ENCODE assay signal across 28 mouse cellular contexts in the genomic region with DNA sequence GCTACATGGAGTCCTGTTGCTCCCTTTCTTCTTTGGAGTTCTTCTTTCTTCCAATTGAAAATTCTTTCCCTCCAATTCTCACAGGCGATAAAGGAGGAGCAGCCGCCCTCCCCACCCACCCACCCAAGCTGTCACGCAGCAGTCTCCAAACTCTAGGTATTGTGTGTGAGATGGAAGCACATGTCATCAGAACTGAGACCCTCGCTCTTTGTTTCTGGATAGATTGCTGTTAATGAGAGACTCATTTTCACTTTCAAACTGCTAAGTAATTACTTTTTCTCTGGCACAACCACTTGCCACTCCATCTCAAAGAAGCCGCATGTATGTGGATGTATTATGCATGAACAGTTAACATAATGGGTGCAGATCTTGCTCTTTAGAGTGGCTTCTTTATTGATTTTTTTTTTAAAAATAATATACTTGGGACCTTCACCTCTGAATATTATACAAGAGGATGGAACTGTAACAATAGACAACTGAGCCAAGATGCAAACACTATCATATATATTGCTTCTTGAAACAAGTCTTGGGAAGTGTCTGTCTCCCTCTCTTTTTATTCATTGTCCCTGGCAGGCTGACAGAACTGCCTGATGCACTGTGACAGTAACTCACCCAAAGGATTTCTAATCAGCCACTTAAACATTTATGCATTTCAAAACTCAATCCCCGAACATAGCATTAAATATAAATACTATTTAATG. TPM values are rescaled to one million over a fixed set of nuclear protein-coding genes. Genes with fewer than 3 reads are reported as not detected.
A peak's percentile ranks its signal among the peaks of the same experiment; 100 is the strongest.
DNase-seq lines count a peak whose midpoint lies in the region; ATAC-seq and TF ChIP-seq lines count a peak whose summit lies in the region.
"Had no signal": no experiment of that assay in that cellular context is flagged by ENCODE, and none has a peak within 500 bp of the region (broad histone marks: within the 10 kb centered on the region; RNA-seq: fewer than 3 reads in every experiment).

No protein-coding gene starts in this region.

- WGBS in hindbrain, embryonic 16.5 days = 62% methylated on average over 6 of the region's 6 CpGs
- WGBS in hindbrain, embryonic 14.5 days = 68% methylated on average over 6 of the region's 6 CpGs
- WGBS in midbrain, embryonic 16.5 days = 62% methylated on average over 6 of the region's 6 CpGs
- WGBS in midbrain, embryonic 15.5 days = 64% methylated on average over 6 of the region's 6 CpGs
- WGBS in forebrain, postnatal 0 days = 17% methylated on average over 6 of the region's 6 CpGs

- no peaks in the 10 kb centered on the region for H3K4me1 ChIP-seq in hindbrain, embryonic 16.5 days (ENCODE audit: control insufficient read depth, insufficient read depth, low read depth, low read length)
- H3K4me1 ChIP-seq in hindbrain, embryonic 14.5 days (replicated peaks; ENCODE audit: control insufficient read depth, insufficient read depth, low read length) = peaks cover 10% of the 10 kb centered on the region; the same call in 1 of the 2 replicates
- peaks cover 7% of the 10 kb centered on the region; the same call in 1 of the 2 replicates for H3K4me1 ChIP-seq in midbrain, embryonic 16.5 days (ENCODE audit: control insufficient read depth, insufficient read depth, low read length)
- no peaks in the 10 kb centered on the region; the same call in 1 of the 2 replicates for H3K4me1 ChIP-seq in midbrain, embryonic 15.5 days
- H3K4me1 ChIP-seq in forebrain, postnatal 0 days (ENCODE audit: insufficient read depth) = peaks cover 30% of the 10 kb centered on the region
- H3K4me1 ChIP-seq: heart, embryonic 13.5 days; hindbrain, embryonic 15.5 days; intestine, embryonic 15.5 days; lung, embryonic 15.5 days had no signal

- DNase-seq in hindbrain, embryonic 14.5 days (ENCODE audit: low spot score) = no peak
- peak; percentile 76 for DNase-seq in forebrain, postnatal 0 days
- DNase-seq in cerebellum, adult 11 months = no peak
- no peak for DNase-seq in gastrocnemius, postnatal 10 days
- DNase-seq: adrenal gland, postnatal 14 days; cerebellum, adult 2 months; cerebellum, postnatal 14 days; gastrocnemius, adult 2 months; heart, adult 2 months; heart, postnatal 10 days; kidney, adult 8-10 months; kidney, postnatal 10 days; right cerebral cortex, postnatal 4 days; thymus, adult 18-20 months; thymus, postnatal 25 days had no signal

- TF ChIP-seq CTCF in forebrain, postnatal 0 days (IDR thresholded peaks at IDR 0.05; ENCODE audit: low read depth) = no peak

- no peaks in the 10 kb centered on the region for H3K27me3 ChIP-seq in hindbrain, embryonic 16.5 days (replicated peaks; ENCODE audit: control insufficient read depth, insufficient read depth, low read length)
- no peaks in the 10 kb centered on the region for H3K27me3 ChIP-seq in hindbrain, embryonic 14.5 days (ENCODE audit: control insufficient read depth, insufficient read depth, low read length)
- no peaks in the 10 kb centered on the region for H3K27me3 ChIP-seq in midbrain, embryonic 16.5 days (ENCODE audit: control insufficient read depth, insufficient read depth, low read depth, low read length)
- H3K27me3 ChIP-seq in midbrain, embryonic 15.5 days (replicated peaks) = no peaks in the 10 kb centered on the region
- H3K27me3 ChIP-seq in forebrain, postnatal 0 days (ENCODE audit: insufficient read depth, low read length) = no peaks in the 10 kb centered on the region
- H3K27me3 ChIP-seq: hindbrain, embryonic 15.5 days; intestine, embryonic 15.5 days; limb, embryonic 12.5 days; lung, embryonic 15.5 days; Patski had no signal

- H3K36me3 ChIP-seq in hindbrain, embryonic 16.5 days (ENCODE audit: control insufficient read depth, insufficient read depth, low read length) = no peaks in the 10 kb centered on the region
- no peaks in the 10 kb centered on the region for H3K36me3 ChIP-seq in hindbrain, embryonic 14.5 days (replicated peaks; ENCODE audit: control insufficient read depth, insufficient read depth)
- no peaks in the 10 kb centered on the region for H3K36me3 ChIP-seq in midbrain, embryonic 16.5 days (ENCODE audit: control insufficient read depth, insufficient read depth, low read length)
- H3K36me3 ChIP-seq in midbrain, embryonic 15.5 days (replicated peaks) = no peaks in the 10 kb centered on the region
- peaks cover 3% of the 10 kb centered on the region for H3K36me3 ChIP-seq in forebrain, postnatal 0 days (ENCODE audit: insufficient read depth)
- H3K36me3 ChIP-seq: G1E; heart, embryonic 13.5 days; hindbrain, embryonic 15.5 days; intestine, embryonic 15.5 days; limb, embryonic 12.5 days; lung, embryonic 15.5 days; midbrain, embryonic 10.5 days had no signal

- H3K27ac ChIP-seq in hindbrain, embryonic 16.5 days (ENCODE audit: low read depth, low read length) = no peak overlapping the region
- H3K27ac ChIP-seq in hindbrain, embryonic 14.5 days = no peak overlapping the region
- peak overlapping the region; percentile 20; the same call in 1 of the 2 replicates for H3K27ac ChIP-seq in midbrain, embryonic 16.5 days (ENCODE audit: low read length)
- H3K27ac ChIP-seq in midbrain, embryonic 15.5 days = no peak overlapping the region
- H3K27ac ChIP-seq in forebrain, postnatal 0 days (ENCODE audit: low read depth, low read length) = peak overlapping the region; percentile 78
- H3K27ac ChIP-seq: gastrocnemius, adult 2 months; heart, adult 2 months; heart, embryonic 13.5 days; hindbrain, embryonic 15.5 days; intestine, embryonic 15.5 days; limb, embryonic 12.5 days; lung, embryonic 15.5 days; midbrain, embryonic 10.5 days; stomach, postnatal 0 days had no signal

- no peak overlapping the region for H3K9ac ChIP-seq in hindbrain, embryonic 16.5 days (ENCODE audit: low read depth, low read length)
- no peak overlapping the region for H3K9ac ChIP-seq in hindbrain, embryonic 14.5 days
- H3K9ac ChIP-seq in midbrain, embryonic 16.5 days (ENCODE audit: low read depth, low read length) = no peak overlapping the region
- no peak overlapping the region for H3K9ac ChIP-seq in midbrain, embryonic 15.5 days
- H3K9ac ChIP-seq in forebrain, postnatal 0 days = no peak overlapping the region
- H3K9ac ChIP-seq: heart, embryonic 13.5 days; hindbrain, embryonic 15.5 days; intestine, embryonic 15.5 days; limb, embryonic 12.5 days; lung, embryonic 15.5 days had no signal

- no peak overlapping the region for H3K4me3 ChIP-seq in hindbrain, embryonic 16.5 days (ENCODE audit: low read length)
- H3K4me3 ChIP-seq in hindbrain, embryonic 14.5 days (replicated peaks; ENCODE audit: low read length) = no peak overlapping the region
- no peak overlapping the region for H3K4me3 ChIP-seq in midbrain, embryonic 16.5 days (ENCODE audit: low read depth, low read length)
- H3K4me3 ChIP-seq in midbrain, embryonic 15.5 days = no peak overlapping the region
- H3K4me3 ChIP-seq in forebrain, postnatal 0 days (ENCODE audit: low read depth, low read length) = no peak overlapping the region
- H3K4me3 ChIP-seq: gastrocnemius, adult 2 months; heart, adult 2 months; heart, embryonic 13.5 days; hindbrain, embryonic 15.5 days; intestine, embryonic 15.5 days; limb, embryonic 12.5 days; lung, embryonic 15.5 days; midbrain, embryonic 10.5 days had no signal

- ATAC-seq in hindbrain, embryonic 16.5 days = 0 out of 2 replicates have a peak, but pooled peaks have one; percentile 27
- ATAC-seq in hindbrain, embryonic 14.5 days (ENCODE audit: low FRiP score) = no peak
- ATAC-seq in midbrain, embryonic 16.5 days = 0 out of 2 replicates have a peak, but pooled peaks have one; percentile 14
- ATAC-seq in midbrain, embryonic 15.5 days (replicated peaks) = no peak
- ATAC-seq in forebrain, postnatal 0 days = peak; percentile 84
- ATAC-seq: intestine, embryonic 15.5 days; Patski had no signal

- no peaks in the 10 kb centered on the region for H3K9me3 ChIP-seq in hindbrain, embryonic 16.5 days (ENCODE audit: control insufficient read depth, low read length)
- H3K9me3 ChIP-seq in hindbrain, embryonic 14.5 days (ENCODE audit: control insufficient read depth, low read length) = no peaks in the 10 kb centered on the region
- no peaks in the 10 kb centered on the region for H3K9me3 ChIP-seq in midbrain, embryonic 16.5 days (replicated peaks; ENCODE audit: control insufficient read depth, low read length, poor library complexity, severe bottlenecking)
- H3K9me3 ChIP-seq in midbrain, embryonic 15.5 days = no peaks in the 10 kb centered on the region
- no peaks in the 10 kb centered on the region for H3K9me3 ChIP-seq in forebrain, postnatal 0 days (ENCODE audit: low read length)
- H3K9me3 ChIP-seq: G1E; heart, embryonic 13.5 days; hindbrain, embryonic 15.5 days; intestine, embryonic 15.5 days; limb, embryonic 12.5 days; lung, embryonic 15.5 days; midbrain, embryonic 10.5 days had no signal

- no peak overlapping the region for H3K4me2 ChIP-seq in hindbrain, embryonic 16.5 days (ENCODE audit: low read length)
- H3K4me2 ChIP-seq in hindbrain, embryonic 14.5 days (replicated peaks) = no peak overlapping the region
- no peak overlapping the region for H3K4me2 ChIP-seq in midbrain, embryonic 16.5 days (ENCODE audit: low read length)
- H3K4me2 ChIP-seq in midbrain, embryonic 15.5 days = no peak overlapping the region
- no peak overlapping the region for H3K4me2 ChIP-seq in forebrain, postnatal 0 days (ENCODE audit: low read depth)
- H3K4me2 ChIP-seq: heart, embryonic 13.5 days; hindbrain, embryonic 15.5 days; intestine, embryonic 15.5 days; limb, embryonic 12.5 days; liver, embryonic 11.5 days; lung, embryonic 15.5 days had no signal

RNA-seq across cellular contexts. Expression of a gene that starts 21.8 kb away (rescaled TPM):
- polyA plus RNA-seq in hindbrain, embryonic 16.5 days (2015; fragmentation: Nextera tagmentation; extraction: Ambion mirVana) = 57.0 and 59.3 TPM in 2 replicates
- polyA plus RNA-seq in hindbrain, embryonic 14.5 days (2014; fragmentation: Nextera tagmentation; extraction: Ambion mirVana) = 51.8 and 63.9 TPM in 2 replicates
- polyA plus RNA-seq in midbrain, embryonic 16.5 days (2015; fragmentation: Nextera tagmentation; extraction: Ambion mirVana) = 56.5 and 63.4 TPM in 2 replicates
- polyA plus RNA-seq in midbrain, embryonic 15.5 days (2015; fragmentation: Nextera tagmentation; extraction: Ambion mirVana) = 38.3 and 45.0 TPM in 2 replicates
- 120 and 128 TPM in 2 replicates for total RNA-seq in forebrain, postnatal 0 days (2014; rRNA removed)
- polyA plus RNA-seq in forebrain, postnatal 0 days (2015; fragmentation: Nextera tagmentation; extraction: Ambion mirVana) = 71.9 and 77.4 TPM in 2 replicates
- total RNA-seq in gastrocnemius, postnatal 10 days (2021) = 1 to 10 TPM; 2.2 to 3.7 TPM
- polyA plus RNA-seq: G1E had no signal

Comparison
In these comparisons a context has a peak if more than half of its experiments do, and no peak if none do; other contexts are left out.
1. ATAC-seq: peak in hindbrain, embryonic 16.5 days (single experiment), midbrain, embryonic 16.5 days (single experiment) and forebrain, postnatal 0 days (single experiment); none in hindbrain, embryonic 14.5 days (single experiment) and midbrain, embryonic 15.5 days (single experiment).
2. H3K27ac ChIP-seq: peak in midbrain, embryonic 16.5 days (single experiment) and forebrain, postnatal 0 days (single experiment); none in hindbrain, embryonic 16.5 days (single experiment), hindbrain, embryonic 14.5 days (single experiment) and midbrain, embryonic 15.5 days (single experiment).